Mouse (Mus musculus) gastrocnemius, postnatal 10 days (tissue): ENCODE measurements around the gene Rsph3b. TPM values are rescaled to one million over a fixed set of nuclear protein-coding genes. Genes with fewer than 3 reads are reported as not detected.
"Not testable (repeated sequence)": the region's sequence is repeated elsewhere in the genome, so short reads cannot be mapped to it uniquely, and the experiment has no call there.

Experiments
- DNase-seq: peaks from one replicate; pipeline ENCODE4 v3.0.0; 2021; ENCODE audit warnings: mixed read lengths
- long read RNA-seq, 2 experiments: library from polyadenylated mRNA; stranded (forward); transcript quantifications; one replicate each; pipeline ENCODE4 v2.0.0; 2021
- total RNA-seq, 2 experiments: library from RNA; stranded (reverse); gene quantifications; 2 replicates each; pipeline ENCODE4 v1.2.3; 2021

Rsph3b gene
- 10 to 100 TPM; 19.7 to 22.9 TPM for total RNA-seq
- long read RNA-seq, experiment 1, transcript Rsph3b-202 (8 exons, 2,243 nt), result major isoform, 18 of 22 reads
- long read RNA-seq, experiment 1, partial matches to known transcripts, result 1 of 22 reads
- long read RNA-seq, experiment 1, other reads (novel, unspliced or antisense), result 3 of 22 reads
- long read RNA-seq, experiment 2, transcript Rsph3b-202 (8 exons, 2,243 nt), result major isoform, 19 of 22 reads
- long read RNA-seq, experiment 2, partial matches to known transcripts, result 0 of 22 reads
- long read RNA-seq, experiment 2, other reads (novel, unspliced or antisense), result 3 of 22 reads

DNA sequence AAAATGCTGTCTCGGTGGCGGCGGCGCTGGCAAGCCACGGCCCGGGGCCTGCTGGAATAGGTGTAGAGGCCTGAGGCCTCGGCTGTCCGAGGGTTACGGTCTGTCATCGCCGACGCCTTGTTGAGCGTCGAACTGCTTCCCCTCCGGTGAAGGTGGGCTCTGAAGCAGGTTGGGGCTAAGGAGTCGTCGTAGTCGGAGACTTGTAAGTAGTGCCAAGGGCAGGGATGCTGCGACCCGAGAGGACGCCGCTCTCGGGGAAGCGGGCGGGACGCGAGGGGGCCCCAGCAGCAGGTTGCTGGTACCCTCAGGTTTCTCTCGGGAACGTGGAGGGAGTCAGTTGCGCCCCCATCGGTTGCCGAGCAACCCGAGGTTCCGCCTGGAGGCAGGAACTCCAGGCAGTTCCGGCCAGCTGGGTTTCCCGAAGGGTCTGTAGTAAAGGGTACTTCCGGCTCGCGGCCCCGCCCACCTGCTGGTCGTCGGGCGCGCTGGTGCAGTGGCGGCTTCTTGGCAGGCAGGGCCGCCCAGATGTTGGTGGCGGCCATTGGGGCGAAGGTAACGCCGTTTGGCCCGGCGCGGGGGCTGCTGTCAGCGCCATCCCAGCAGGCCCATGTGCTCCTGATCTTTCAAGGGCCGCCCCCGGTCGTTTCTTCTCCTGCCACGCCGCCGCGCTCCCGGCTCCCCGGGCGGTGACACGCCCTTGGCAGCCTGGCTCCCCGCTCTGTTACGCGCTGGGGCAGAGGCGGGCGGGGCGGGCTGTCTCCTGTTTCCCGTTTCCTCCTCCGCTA is at the start of gene Rsph3b:
Rsph3b (minus strand) TSS at position 699 of the 785 bp plus-strand sequence.
- DNase-seq, result peak; percentile 71

DNA sequence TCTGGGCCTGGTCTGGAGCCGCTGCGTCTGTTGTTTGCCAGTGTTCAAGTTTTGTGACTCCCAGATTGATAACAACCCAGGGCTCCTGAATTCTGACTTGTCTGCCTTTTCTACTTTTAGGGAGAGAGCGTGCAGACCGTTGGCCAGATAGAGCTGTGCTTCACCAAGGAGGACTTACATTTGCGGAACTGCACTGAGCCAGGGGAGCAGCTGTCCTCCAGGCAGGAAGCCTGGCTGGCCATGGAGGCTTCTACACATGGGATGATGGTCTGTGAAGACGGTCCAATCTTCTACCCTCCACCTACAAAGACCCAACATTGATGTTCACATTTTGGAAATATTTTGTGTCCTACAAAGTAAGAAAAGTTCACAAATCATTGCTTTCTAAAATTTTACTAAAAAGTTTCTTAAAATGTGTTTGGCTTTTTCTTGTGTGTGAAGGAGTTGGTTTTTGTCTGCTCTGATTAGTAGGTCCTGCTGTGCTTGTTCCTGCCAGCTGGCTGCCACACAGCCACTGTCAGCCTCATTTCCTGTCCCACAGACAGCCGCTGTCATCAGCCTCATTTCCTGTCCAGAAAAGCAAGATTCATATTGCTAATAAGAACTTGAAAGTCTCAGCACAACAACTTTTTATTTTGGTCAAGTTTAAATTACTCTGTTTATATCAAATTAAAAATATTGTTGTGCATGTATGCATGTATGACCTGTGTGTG is 49.5 kb upstream of the Rsph3b start:
- not testable (repeated sequence) for DNase-seq

DNA sequence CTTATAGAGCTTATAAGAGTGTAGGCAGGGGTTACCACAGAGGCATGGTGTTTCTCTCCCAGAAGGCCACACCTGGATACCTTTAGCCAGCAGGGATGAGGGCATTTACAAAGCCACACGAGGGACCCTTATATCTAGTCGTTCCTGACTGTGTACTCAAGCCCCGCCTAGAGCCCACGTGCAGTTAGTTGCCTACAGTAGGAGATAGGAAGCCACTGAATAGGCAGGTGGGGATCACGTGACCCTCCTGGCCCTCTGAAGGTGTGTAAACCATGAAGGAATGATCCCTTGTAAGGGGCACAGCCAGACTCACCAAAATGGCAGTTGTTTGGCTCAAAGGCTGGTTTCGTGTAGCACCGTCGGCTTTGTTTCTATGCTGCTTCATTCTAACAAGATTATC is 48.3 kb upstream of the Rsph3b start:
- DNase-seq, result not testable (repeated sequence)

DNA sequence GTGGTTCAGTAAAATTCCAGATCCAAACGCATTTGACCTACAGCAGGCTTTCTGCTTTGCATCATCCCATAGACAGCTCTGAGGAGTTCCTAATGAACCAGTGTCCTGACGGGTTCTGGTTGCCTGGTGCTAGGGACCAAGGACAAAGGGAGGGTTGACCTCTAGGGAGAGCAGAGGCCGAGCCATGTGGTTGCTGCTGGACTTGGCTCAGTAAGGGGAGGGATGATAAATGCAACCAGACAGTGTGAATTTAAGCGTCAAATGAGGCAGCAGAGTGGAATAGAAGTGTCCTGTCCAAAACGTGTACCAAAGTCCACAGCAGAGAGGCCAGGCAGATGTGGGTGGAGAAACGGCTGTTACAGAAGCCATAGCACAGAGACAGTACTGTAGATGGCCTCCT is 47.0 kb upstream of the Rsph3b start:
- DNase-seq, result not testable (repeated sequence)

DNA sequence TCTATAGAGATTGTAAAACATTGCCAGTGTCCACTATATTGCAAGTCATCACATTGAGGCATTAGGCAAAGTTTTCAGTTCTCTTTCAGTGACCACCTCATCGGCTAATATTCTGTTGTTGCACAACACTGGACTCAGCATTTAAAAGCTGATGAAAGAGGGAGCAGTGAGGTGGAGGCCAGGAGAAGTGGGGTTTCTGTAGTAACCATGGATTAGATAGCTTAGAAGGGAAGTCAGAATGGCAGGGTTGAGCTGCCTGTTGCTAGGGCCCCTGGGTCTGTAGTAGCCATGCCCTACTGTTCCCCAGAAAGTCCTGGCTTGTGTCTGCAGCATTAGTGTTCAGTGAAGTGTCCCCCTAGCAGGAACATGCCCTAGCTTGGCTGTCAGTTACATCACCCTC is 37.6 kb upstream of the Rsph3b start:
- not testable (repeated sequence) for DNase-seq

DNA sequence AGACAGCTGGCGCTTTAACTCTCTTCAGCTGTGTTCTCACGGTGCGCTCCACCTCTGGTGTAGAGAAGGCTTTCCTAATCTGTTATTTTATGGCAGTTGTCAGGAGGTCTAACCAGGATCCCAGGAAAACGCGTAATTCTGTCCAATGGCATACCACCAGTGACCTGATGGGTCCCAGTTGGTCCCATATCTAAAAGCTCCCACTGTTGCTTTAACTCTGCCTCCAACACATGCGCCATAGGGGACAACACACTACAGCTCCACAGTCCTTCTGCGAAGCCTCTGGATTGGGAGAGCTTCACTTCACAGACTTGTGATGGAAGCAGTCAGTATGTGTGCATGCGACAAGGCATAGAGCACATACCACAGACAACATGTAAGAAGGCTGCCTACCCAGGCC is 31.7 kb upstream of the Rsph3b start:
- DNase-seq, result not testable (repeated sequence)

DNA sequence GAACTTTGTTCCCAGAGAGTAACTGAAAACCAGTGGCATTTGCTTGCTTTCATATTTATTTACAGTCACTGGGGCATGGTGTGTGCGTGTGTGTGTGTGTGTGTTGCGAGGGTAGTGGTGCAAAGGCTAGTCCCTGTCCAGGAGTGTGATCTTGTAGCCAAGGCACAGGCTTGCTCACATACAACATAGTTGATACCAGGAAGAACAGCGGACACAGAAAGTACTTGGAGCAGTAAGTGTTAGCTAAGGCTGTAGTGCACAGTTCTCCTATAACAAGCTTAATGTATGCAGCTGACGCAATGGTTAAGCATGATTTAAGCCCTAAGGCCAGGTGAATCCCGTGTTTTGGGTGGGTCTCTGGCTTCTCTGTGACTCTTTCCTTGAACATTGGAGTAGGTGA is 30.9 kb upstream of the Rsph3b start:
- DNase-seq, result not testable (repeated sequence)

DNA sequence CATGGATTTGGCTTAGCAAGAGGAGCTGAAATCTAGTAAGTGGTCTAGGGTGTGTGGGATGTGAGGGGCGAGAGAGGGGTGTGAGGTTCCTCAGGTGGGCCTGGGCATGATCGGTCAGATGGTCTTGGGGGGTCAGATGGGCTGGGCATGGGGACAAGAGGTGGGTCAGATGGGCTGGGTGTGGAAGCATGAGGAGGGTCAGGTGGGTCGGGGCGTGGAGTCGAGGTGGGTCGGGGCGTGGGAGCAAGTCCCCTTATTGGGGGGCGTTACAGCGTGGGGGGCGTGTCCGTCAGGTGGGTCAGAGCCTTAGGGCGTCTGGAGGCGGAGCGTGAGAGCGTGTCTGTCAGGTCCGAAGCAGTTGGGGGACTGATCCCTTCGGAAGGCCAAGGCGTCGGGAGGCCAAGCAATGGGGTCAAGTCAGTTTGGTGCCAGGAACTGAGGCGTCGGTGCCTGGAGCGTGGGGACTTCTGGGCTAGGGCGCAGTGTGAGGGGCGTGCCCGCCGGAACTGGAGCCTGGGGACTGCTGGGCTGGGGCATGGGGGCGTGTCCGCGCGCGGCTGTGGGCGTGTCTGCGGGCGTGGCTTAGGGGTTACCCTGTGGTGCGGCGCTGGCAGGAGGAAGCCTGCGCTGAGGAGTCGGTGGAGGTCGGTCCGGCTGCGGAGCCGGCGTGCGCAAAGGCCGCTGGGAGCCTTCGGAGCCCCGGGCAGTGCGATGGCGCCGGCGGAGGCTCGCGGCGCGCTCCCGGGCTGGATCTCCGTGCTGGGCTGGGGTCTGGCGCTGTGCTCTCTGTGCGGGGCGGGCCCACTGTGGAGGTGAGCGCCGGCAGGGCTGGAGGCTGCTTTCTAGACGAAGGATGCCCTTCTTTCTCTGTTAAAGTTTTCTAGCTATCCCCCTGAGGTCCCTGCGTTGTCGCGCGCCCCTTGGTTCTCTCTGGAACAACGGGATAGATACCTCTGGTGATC is 30.1 kb upstream of the Rsph3b start, which contains the start of gene Gm49721:
Gm49721 (plus strand) TSS at position 618 of the 962 bp plus-strand sequence.
- peak; percentile 56 for DNase-seq

DNA sequence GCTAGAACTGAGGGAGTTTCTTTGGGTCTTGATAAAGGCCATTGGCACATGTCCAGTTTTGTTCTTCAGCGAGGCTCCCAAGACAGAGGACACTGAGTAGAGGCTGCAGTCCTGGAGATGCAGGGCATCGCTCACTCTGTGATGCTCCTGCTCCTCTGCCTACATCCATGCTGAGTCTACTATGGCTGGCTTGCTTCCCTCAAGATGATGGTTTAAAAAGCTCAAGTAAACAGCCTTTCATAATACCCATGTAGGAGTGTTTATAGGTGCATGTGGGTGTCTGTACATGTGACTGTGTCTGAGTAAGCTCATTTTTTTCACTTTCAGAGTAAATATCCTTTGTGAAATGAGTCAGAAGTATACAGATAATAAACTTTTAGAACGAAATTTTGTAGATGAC is 26.5 kb upstream of the Rsph3b start:
- not testable (repeated sequence) for DNase-seq

DNA sequence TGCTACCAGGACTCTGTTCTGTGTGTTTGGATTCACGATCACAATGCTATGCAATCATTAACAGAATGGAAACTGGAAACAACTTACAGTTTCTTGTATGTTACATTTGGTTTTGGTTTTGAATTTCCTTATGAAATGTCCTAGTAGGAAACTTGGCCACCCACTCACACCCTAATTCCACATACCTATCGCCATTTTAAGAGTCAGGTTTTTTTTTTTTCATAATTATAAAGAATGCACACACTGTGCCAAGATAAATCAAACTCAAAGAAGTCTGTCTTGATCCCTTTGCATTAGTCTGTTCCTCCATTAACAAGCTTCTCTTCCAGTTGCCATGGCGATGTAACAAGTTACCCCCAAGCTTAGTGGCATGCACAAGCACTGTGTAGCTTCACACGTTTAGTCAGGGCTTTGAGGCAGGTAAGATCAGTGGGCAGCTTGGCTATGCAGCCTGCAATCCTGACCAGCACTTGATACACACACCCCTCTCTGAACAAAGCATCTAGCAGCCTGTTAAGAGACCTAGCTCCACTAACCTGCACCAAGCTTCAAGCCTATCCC is 24.4 kb upstream of the Rsph3b start:
- not testable (repeated sequence) for DNase-seq

DNA sequence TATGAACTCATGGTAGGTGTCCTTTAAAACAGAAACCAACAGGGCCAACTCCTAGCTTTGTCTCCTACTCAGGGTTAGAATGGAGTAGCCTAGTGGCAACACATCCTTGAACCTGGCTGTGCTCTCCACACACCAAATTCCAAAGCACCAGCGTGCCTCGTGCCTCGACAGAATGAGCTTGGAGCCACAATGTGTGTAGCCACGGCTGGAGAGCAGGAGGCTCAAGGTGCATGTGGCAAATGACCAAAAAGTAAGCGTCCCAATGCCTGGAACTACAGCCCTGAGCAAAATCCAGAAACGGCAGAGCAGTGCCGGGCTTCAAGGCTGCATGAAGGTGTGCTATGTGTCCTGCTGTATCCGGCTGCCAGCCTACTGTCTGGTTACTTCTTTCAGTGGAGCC is 22.8 kb upstream of the Rsph3b start:
- DNase-seq, result not testable (repeated sequence)

DNA sequence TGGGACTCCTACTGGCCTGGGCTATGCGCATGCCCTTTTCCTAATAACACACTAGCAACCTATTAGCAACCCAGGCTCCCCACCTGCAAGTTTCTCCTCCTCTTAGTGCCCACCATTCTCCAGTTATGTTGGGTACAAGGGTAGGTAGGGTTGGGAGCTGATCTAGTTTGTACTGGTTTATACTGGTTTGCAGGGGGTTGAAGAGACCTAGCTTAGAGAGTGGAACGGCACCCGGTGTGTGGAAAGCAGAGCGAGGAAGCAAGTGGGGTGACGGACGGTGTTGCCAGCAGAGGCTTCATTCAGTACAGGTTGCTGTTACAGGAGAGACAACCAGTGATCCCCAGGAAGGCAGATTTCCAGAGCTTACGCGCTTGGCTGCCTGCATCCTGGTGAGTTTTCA is 21.9 kb upstream of the Rsph3b start, which contains the start of gene Rnaset2b:
Rnaset2b (plus strand) TSS at position 301 of the 400 bp plus-strand sequence.
- DNase-seq, result not testable (repeated sequence)

DNA sequence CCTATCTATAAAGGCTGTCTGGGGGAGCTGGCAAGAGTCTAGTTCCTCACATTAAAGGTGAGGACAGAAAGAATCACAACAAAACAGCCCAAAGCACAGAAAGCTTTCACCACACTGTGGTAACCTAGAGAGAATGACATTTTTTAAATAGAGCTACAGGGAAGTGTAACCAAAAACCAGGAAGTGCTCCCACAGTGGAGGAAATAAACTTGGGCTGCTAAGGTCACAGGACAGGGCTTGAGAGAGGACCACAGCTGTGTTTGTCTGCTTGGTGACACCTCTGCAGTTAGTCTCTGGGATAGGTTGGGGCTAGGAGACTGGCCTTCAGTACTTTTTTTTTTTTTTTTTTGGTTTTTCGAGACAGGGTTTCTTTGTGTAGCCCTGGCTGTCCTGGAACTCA is 19.2 kb upstream of the Rsph3b start:
- not testable (repeated sequence) for DNase-seq

DNA sequence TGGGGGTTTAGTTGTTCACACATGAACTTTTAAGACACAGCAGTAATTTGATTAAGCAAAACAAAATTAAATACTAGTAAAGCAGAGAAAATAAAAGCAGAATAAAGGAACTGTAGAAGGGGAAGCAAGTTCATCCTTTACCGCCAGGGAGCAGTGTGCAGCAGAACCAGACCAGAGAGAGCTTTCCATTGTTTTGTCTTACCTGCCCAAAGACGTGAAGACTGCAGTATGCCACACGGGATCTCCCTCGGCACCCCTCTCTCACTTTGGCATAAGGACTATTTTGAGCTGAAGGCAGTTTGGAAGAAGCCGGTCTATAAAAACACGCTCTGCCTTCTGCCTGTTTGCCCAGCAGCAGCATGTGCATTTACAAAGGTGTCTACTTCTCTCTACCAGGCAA is 16.9 kb upstream of the Rsph3b start:
- not testable (repeated sequence) for DNase-seq

DNA sequence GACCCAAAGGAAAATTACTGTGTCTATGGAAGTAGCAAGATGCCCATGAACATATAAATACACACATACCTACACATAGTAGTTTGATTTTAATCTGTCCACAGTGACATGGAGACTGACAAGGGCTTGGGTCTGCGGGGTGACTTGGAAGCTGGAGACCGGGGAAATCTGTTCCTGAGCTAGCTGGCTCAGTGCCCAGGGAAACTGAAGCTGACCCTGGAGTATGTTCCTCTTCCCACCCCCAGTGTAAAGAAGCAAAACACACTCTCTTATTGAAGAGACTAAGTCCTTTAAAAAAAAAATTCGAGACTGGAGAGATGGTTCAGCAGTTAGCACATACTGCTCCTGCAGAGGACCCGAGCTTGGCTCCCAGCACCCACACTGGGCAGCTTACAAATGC is 14.5 kb upstream of the Rsph3b start:
- not testable (repeated sequence) for DNase-seq

DNA sequence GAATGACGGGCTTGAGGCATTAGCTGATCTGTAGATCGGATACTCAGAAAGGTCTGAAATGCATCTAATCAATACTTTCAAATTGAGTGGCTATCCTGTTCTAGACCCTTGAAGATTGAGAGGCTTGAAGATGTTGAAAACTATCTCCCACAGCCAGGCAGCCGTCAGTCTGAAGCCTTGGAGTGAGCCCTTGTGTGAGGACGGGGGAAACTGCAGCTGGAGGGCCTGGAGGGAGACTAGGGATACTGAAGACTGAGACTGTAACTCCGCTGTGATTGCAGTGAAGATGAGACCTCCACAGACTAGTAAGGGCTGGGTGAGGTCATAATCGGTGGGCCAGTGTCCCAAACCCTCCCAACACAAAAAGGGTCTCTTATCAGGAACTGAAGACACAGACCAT is 13.9 kb upstream of the Rsph3b start:
- not testable (repeated sequence) for DNase-seq

DNA sequence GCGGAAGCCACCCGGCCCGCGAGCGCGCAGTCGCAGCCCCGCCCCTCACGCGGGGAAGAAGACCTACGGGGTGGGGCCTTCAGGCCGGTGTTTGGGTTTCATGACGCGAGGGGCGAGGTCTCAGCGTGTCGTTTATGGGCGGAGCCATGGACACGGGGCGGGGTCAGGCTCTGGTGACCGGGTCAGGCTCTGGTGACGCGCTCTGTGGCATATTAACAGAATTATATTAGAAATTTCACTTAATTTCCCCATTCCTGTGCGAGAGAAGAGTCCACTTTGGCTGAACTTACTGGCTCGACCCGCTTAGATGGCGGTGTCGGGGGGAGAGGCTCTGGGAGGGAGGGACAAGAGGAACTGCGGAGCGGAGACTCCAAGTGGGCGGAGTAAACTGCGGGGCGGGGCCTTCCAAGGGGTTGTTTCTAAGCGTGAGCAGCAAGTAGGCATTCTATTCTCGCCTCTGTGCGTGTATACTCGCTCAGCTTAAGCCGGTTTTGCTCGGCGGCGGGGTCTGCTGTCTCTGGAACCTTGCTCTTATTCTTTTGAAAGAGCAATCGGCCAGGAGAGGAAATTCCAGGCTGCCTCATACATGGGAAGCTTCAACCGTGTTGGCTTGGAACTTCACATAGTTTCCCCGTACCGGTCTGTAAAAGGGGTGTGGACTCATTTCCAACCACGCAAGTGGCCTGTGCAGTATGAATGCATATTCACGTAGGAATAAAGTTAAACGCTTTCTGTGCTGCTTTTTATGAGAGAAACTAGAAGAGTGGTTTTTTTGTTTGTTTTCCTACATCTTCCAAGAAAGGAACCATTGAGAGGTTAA is 12.9 kb upstream of the Rsph3b start:
- DNase-seq, result not testable (repeated sequence)

DNA sequence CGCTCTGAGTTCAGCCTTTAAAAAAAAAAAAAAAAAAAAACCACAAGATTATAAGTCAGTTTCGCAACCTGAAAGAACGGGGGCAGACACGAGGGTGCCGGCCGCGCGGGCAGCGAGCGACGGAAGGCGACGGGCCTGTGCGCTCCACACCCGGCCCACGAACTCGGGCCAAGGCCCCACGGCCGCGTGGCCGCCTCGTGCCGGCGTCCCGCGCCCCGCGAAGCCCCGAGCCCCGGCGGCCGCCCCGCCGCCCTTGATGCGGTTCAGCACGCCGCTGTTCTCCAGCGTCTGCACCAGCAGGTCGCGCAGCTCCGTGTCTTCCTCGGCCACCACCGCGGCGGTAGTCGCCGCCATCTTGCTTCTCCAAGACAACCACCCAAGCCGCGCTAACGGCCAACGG is 12.3 kb upstream of the Rsph3b start, which contains the start of gene Tagap1:
Tagap1 (minus strand) TSS at position 381 of the 400 bp plus-strand sequence.
- DNase-seq, result peak; percentile 37

DNA sequence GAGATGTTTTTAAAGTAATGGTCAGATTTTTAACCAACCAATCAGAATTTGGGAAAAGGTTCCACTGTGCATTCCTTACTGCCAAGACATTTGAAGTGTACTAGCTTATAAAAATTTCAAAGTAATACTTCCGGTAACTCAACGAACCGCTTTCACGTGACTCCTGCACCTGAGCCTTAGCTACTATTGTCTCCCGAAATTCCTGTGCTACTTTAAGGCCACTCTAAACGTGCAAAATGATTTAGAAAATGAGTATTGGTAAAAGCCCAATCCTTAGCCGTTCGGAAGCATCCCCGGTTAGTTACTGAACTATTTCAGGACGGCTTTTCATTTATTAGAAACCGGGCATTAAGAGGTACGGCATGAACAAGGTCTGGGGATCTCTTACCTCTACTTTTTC is 11.9 kb upstream of the Rsph3b start:
- not testable (repeated sequence) for DNase-seq
